Mouse (Mus musculus) adrenal gland, postnatal 10 days (tissue): ENCODE measurements at regions not wholly inside any gene's neighbourhood (a gene's known extent, or its start where the extent isn't known, plus 50 kb on each side); places are given as distances from the start of the nearest gene placed in this dataset.

Experiments used
- DNase-seq: peaks from one replicate; pipeline ENCODE4 v3.0.0; 2021; ENCODE audit warnings: mixed read lengths

GRCm38 (mm10) chr9:52377761-52378160 is 209.4 kb upstream of the Zc3h12c start:
- no peak for DNase-seq

GRCm38 (mm10) chr9:52376914-52377313 is 208.5 kb upstream of the Zc3h12c start:
- no peak for DNase-seq

- no peak for DNase-seq
Observed at GRCm38 (mm10) chr9:52371296-52371695, 202.9 kb upstream of the Zc3h12c start.

- DNase-seq: no peak
Observed at GRCm38 (mm10) chr9:52368911-52369310, 200.5 kb upstream of the Zc3h12c start.

- DNase-seq: no peak
Observed at GRCm38 (mm10) chr9:52368080-52368479, 199.7 kb upstream of the Zc3h12c start.

GRCm38 (mm10) chr9:52366046-52366445 is 197.7 kb upstream of the Zc3h12c start:
- no peak for DNase-seq

GRCm38 (mm10) chr9:52361599-52361998 is 193.2 kb upstream of the Zc3h12c start:
- DNase-seq: no peak

GRCm38 (mm10) chr9:52359416-52359815 is 191.0 kb upstream of the Zc3h12c start:
- no peak for DNase-seq

GRCm38 (mm10) chr9:52356549-52356948 is 188.2 kb upstream of the Zc3h12c start:
- no peak for DNase-seq

- DNase-seq: no peak
Observed at GRCm38 (mm10) chr9:52355187-52355982, 187.0 kb upstream of the Zc3h12c start.

- no peak for DNase-seq
Observed at GRCm38 (mm10) chr9:52348536-52349527, 180.5 kb upstream of the Zc3h12c start.

GRCm38 (mm10) chr9:52344177-52344877 is 176.0 kb upstream of the Zc3h12c start:
- no peak for DNase-seq

- no peak for DNase-seq
Observed at GRCm38 (mm10) chr9:52341029-52341428, 172.7 kb upstream of the Zc3h12c start.

GRCm38 (mm10) chr9:52337786-52338322 is 169.5 kb upstream of the Zc3h12c start:
- no peak for DNase-seq

GRCm38 (mm10) chr9:52334767-52335166 is 166.4 kb upstream of the Zc3h12c start:
- DNase-seq: no peak

GRCm38 (mm10) chr9:52333884-52334283 is 165.5 kb upstream of the Zc3h12c start:
- DNase-seq: no peak

GRCm38 (mm10) chr9:52331748-52332147 is 163.4 kb upstream of the Zc3h12c start:
- no peak for DNase-seq

GRCm38 (mm10) chr9:52330652-52331051 is 162.3 kb upstream of the Zc3h12c start:
- DNase-seq: no peak

GRCm38 (mm10) chr9:52324347-52324746 is 156.0 kb upstream of the Zc3h12c start:
- DNase-seq: no peak

GRCm38 (mm10) chr9:52323757-52324156 is 155.4 kb upstream of the Zc3h12c start:
- no peak for DNase-seq

GRCm38 (mm10) chr9:52323226-52323625 is 154.9 kb upstream of the Zc3h12c start:
- no peak for DNase-seq

GRCm38 (mm10) chr9:52301521-52301920 is 133.1 kb upstream of the Zc3h12c start:
- DNase-seq: no peak
